Mouse (Mus musculus): ENCODE measurements at regions not wholly inside any gene's neighbourhood (a gene's known extent, or its start where the extent isn't known, plus 50 kb on each side); places are given as distances from the start of the nearest gene placed in this dataset.

DNA sequence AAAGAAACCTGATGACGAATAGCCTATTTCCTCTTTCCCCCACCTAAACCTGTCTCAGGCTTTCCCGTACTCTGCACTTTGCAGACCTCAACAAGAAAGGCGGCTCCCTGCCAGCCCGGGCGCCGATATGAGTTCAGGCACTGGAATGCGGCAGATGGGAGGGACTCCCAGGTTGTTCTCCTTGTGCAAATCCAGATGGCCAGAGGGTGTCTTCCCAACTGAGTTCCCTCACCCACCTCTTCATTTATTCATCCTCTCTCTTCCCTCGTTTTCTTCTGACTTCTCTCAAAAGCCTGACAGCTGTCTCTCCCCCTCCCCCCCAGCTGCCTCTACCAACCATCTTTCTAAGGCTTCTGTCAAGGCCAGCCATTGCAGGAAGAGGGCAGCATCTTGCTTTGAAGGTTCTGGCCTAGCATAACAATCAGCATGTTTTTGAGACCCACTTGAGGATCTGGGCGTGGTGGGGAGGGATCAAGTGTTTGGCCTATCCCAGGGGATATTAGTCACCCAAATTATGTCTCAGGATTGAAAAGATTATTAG is 93.1 kb upstream of the Itga6 start:
- TF ChIP-seq CTCF (IDR thresholded peaks at IDR 0.05; ENCODE audit: low read depth): peak; percentile 48
- TF ChIP-seq EP300 (IDR thresholded peaks at IDR 0.05; ENCODE audit: low read depth): no peak

Measured in liver, postnatal 0 days (tissue).